Mouse (Mus musculus) forebrain, embryonic 16.5 days (tissue): Measurements from ENCODE around the gene Tfap2d. TPM values are rescaled to one million over a fixed set of nuclear protein-coding genes. Genes with fewer than 3 reads are reported as not detected.
A peak's percentile ranks its signal among the peaks of the same experiment; 100 is the strongest.

ENCODE experiments used
- ATAC-seq: fragments of 200-750 bp; cut with Nextera tagmentation; 2 replicates; pipeline ENCODE4 v1.8.0; 2017; ENCODE audit warnings: mild to moderate bottlenecking, moderate library complexity
- H3K27ac ChIP-seq: fragments of 300-500 bp; sonication (generic); 2 replicates; pipeline ENCODE4 v1.5.1; 2014; ENCODE audit warnings: low read length, control low read depth
- H3K27me3 ChIP-seq: fragments of 300-500 bp; sonication (generic); replicated peaks from 2 replicates; pipeline ENCODE4 v1.6.1; 2014; ENCODE audit warnings: low read length; ENCODE audit not compliant: control insufficient read depth, insufficient read depth
- H3K36me3 ChIP-seq: fragments of 300-500 bp; sonication (generic); 2 replicates; pipeline ENCODE4 v1.6.1; 2014; ENCODE audit not compliant: control insufficient read depth, insufficient read depth
- H3K4me1 ChIP-seq: fragments of 300-500 bp; sonication (generic); replicated peaks from 2 replicates; pipeline ENCODE4 v1.6.1; 2014; ENCODE audit warnings: low read length; ENCODE audit not compliant: control insufficient read depth, insufficient read depth
- H3K4me2 ChIP-seq: fragments of 300-500 bp; sonication (generic); 2 replicates; pipeline ENCODE4 v1.6.1; 2014; ENCODE audit warnings: mild to moderate bottlenecking, low read length, control low read depth
- H3K4me3 ChIP-seq: fragments of 300-500 bp; sonication (generic); replicated peaks from 2 replicates; pipeline ENCODE4 v1.5.1; 2014; ENCODE audit warnings: mild to moderate bottlenecking, low read length, control low read depth
- H3K9ac ChIP-seq: fragments of 300-500 bp; sonication (generic); replicated peaks from 2 replicates; pipeline ENCODE4 v1.6.1; 2014; ENCODE audit warnings: low read depth, low read length, control low read depth
- H3K9me3 ChIP-seq: fragments of 300-500 bp; sonication (generic); 2 replicates; pipeline ENCODE4 v1.6.1; 2016; ENCODE audit warnings: low read length; ENCODE audit not compliant: control insufficient read depth
- WGBS: fragments of 180-500 bp; shearing (Covaris S2); extraction: QIAGEN DNeasy Blood & Tissue Kit; methylation state at CpG from one replicate; pipeline ENCODE4 v1.1.7; 2014; 5-methylcytosine and 5-hydroxymethylcytosine counted together
- polyA plus RNA-seq: library from polyadenylated mRNA; unstranded; fragments of >200 nt; fragmentation: Nextera tagmentation; extraction: Ambion mirVana; gene quantifications from 2 replicates; pipeline ENCODE4 v1.2.1, GENCODE M21; 2015

The Tfap2d gene
- polyA plus RNA-seq, 1 experiment from 2014 or later, result 7.1 TPM

- ATAC-seq, result peak; percentile 29; the same call in 1 of the 2 replicates
- Histone ChIP-seq H3K4me2 (no peak overlapping the region), H3K4me1 (no peaks in the 10 kb centered on the region), H3K9ac (no peak overlapping the region), H3K9me3 (no peaks in the 10 kb centered on the region), H3K27ac (peak overlapping the region; percentile 38), H3K36me3 (no peaks in the 10 kb centered on the region), H3K27me3 (peaks cover 76% of the 10 kb centered on the region), H3K4me3 (no peak overlapping the region)
- under 1% methylated on average over 13 of the region's 13 CpGs for WGBS
These were observed 4.3 kb downstream of the Tfap2d start for GRCm38 (mm10) chr1:19106841-19107800.

- H3K36me3 ChIP-seq, result no peaks in the 10 kb centered on the region
- no peak overlapping the region for H3K4me3 ChIP-seq
- no peaks in the 10 kb centered on the region for H3K4me1 ChIP-seq
- H3K27ac ChIP-seq, result peak overlapping the region; percentile 38
- no peaks in the 10 kb centered on the region for H3K9me3 ChIP-seq
- ATAC-seq, result no peak
- H3K27me3 ChIP-seq, result peaks cover 79% of the 10 kb centered on the region
- no peak overlapping the region for H3K9ac ChIP-seq
- 2% methylated on average over 3 of the region's 3 CpGs for WGBS
- H3K4me2 ChIP-seq, result no peak overlapping the region
These were observed 5.0 kb downstream of the Tfap2d start for GRCm38 (mm10) chr1:19107801-19108200.

- H3K4me3 ChIP-seq, result no peak overlapping the region; the same call in 1 of the 2 replicates
- no peak overlapping the region for H3K4me2 ChIP-seq
- H3K27ac ChIP-seq, result no peak overlapping the region
- no peaks in the 10 kb centered on the region for H3K9me3 ChIP-seq
- H3K9ac ChIP-seq, result no peak overlapping the region
- H3K27me3 ChIP-seq, result peaks cover 77% of the 10 kb centered on the region
- no peaks in the 10 kb centered on the region for H3K4me1 ChIP-seq
- no peak for ATAC-seq
- H3K36me3 ChIP-seq, result no peaks in the 10 kb centered on the region
- WGBS, result 0% methylated on average over 16 of the region's 16 CpGs
These were observed 6.9 kb downstream of the Tfap2d start for GRCm38 (mm10) chr1:19109711-19110110.

GRCm38 (mm10) chr1:19110211-19110610, 7.4 kb downstream of the Tfap2d start:
- 3% methylated on average over 5 of the region's 5 CpGs for WGBS
- H3K27me3 ChIP-seq, result peaks cover 75% of the 10 kb centered on the region

GRCm38 (mm10) chr1:19111020-19111419, 8.2 kb downstream of the Tfap2d start:
- Histone ChIP-seq H3K36me3 (no peaks in the 10 kb centered on the region), H3K27ac (no peak overlapping the region), H3K27me3 (peaks cover 68% of the 10 kb centered on the region), H3K4me2 (no peak overlapping the region), H3K9me3 (no peaks in the 10 kb centered on the region), H3K4me1 (no peaks in the 10 kb centered on the region), H3K4me3 (0 out of 2 replicates have a peak overlapping the region, but pooled peaks have one; percentile 2), H3K9ac (no peak overlapping the region)
- 2% methylated on average over 22 of the region's 22 CpGs for WGBS
- no peak for ATAC-seq

More at GRCm38 (mm10) chr1:19110211-19110610, 7.4 kb downstream of the Tfap2d start:
- Histone ChIP-seq H3K27ac (no peak overlapping the region), H3K9me3 (no peaks in the 10 kb centered on the region), H3K9ac (no peak overlapping the region), H3K4me3 (no peak overlapping the region), H3K4me2 (no peak overlapping the region), H3K4me1 (no peaks in the 10 kb centered on the region), H3K36me3 (no peaks in the 10 kb centered on the region)
- ATAC-seq, result no peak

GRCm38 (mm10) chr1:19178742-19179397, 76.0 kb downstream of the Tfap2d start:
- Histone ChIP-seq H3K36me3 (no peaks in the 10 kb centered on the region), H3K9ac (no peak overlapping the region), H3K27ac (no peak overlapping the region), H3K4me3 (no peak overlapping the region), H3K27me3 (no peaks in the 10 kb centered on the region), H3K9me3 (no peaks in the 10 kb centered on the region), H3K4me1 (no peaks in the 10 kb centered on the region), H3K4me2 (no peak overlapping the region)
- ATAC-seq, result peak; percentile 75
- WGBS, result 5% methylated on average over 4 of the region's 4 CpGs

- no peaks in the 10 kb centered on the region for H3K4me1 ChIP-seq
- H3K36me3 ChIP-seq, result no peaks in the 10 kb centered on the region
- peaks cover 24% of the 10 kb centered on the region for H3K27me3 ChIP-seq
- H3K4me2 ChIP-seq, result peak overlapping the region; percentile 60
- no peaks in the 10 kb centered on the region for H3K9me3 ChIP-seq
- no peak overlapping the region for H3K9ac ChIP-seq
- 3% methylated on average over 12 of the region's 12 CpGs for WGBS
- H3K4me3 ChIP-seq, result peak overlapping the region; percentile 39
- no peak overlapping the region for H3K27ac ChIP-seq
- ATAC-seq, result peak; percentile 70
These were observed 102.8 kb downstream of the Tfap2d start for GRCm38 (mm10) chr1:19205649-19206048.

- Histone ChIP-seq H3K4me1 (no peaks in the 10 kb centered on the region), H3K9ac (no peak overlapping the region), H3K4me3 (no peak overlapping the region), H3K4me2 (no peak overlapping the region), H3K27ac (no peak overlapping the region), H3K27me3 (peaks cover 30% of the 10 kb centered on the region), H3K36me3 (no peaks in the 10 kb centered on the region), H3K9me3 (no peaks in the 10 kb centered on the region)
- peak; percentile 55 for ATAC-seq
- 1% methylated on average over 7 of the region's 7 CpGs for WGBS
These were observed 103.4 kb downstream of the Tfap2d start for GRCm38 (mm10) chr1:19206194-19206593.

- no peak for ATAC-seq
- Histone ChIP-seq H3K4me2 (no peak overlapping the region), H3K36me3 (no peaks in the 10 kb centered on the region), H3K27ac (no peak overlapping the region), H3K4me1 (no peaks in the 10 kb centered on the region), H3K9ac (no peak overlapping the region), H3K4me3 (no peak overlapping the region), H3K9me3 (no peaks in the 10 kb centered on the region), H3K27me3 (peaks cover 41% of the 10 kb centered on the region)
- 1% methylated on average over 4 of the region's 4 CpGs for WGBS
These were observed 104.8 kb downstream of the Tfap2d start for GRCm38 (mm10) chr1:19207611-19208010.
